8 mouse cellular contexts compared by ENCODE assay signal in genomic region chr10:67535972-67536371, GRCm38 (mm10). TPM values are rescaled to one million over a fixed set of nuclear protein-coding genes. Genes with fewer than 3 reads are reported as not detected.
A peak's percentile ranks its signal among the peaks of the same experiment; 100 is the strongest.
DNase-seq lines count a peak whose midpoint lies in the region; ATAC-seq and TF ChIP-seq lines count a peak whose summit lies in the region.

No protein-coding gene starts in this region.

- TF ChIP-seq CTCF in stomach, postnatal 0 days (IDR thresholded peaks at IDR 0.05; ENCODE audit: low read depth) = peak; percentile 79

- no peak for TF ChIP-seq EP300 in stomach, postnatal 0 days (optimal IDR thresholded peaks at IDR 0.05)

- WGBS in embryonic facial prominence, embryonic 15.5 days = under 1% methylated on average over 35 of the region's 35 CpGs
- WGBS in heart, embryonic 12.5 days = under 1% methylated on average over 35 of the region's 35 CpGs
- WGBS in kidney, embryonic 16.5 days = under 1% methylated on average over 35 of the region's 35 CpGs
- under 1% methylated on average over 35 of the region's 35 CpGs for WGBS in neural tube, embryonic 12.5 days
- WGBS in stomach, postnatal 0 days = 1% methylated on average over 29 of the region's 35 CpGs

- no peak for ATAC-seq in embryonic facial prominence, embryonic 15.5 days (ENCODE audit: insufficient number of reproducible peaks, low FRiP score, low TSS enrichment, low read depth)
- peak; percentile 54; the same call in 1 of the 2 replicates for ATAC-seq in heart, embryonic 12.5 days (ENCODE audit: insufficient number of reproducible peaks, low FRiP score)
- ATAC-seq in kidney, embryonic 16.5 days (ENCODE audit: low FRiP score, low TSS enrichment) = peak; percentile 33
- peak; percentile 43 for ATAC-seq in neural tube, embryonic 12.5 days (ENCODE audit: low FRiP score, low read depth)
- peak; percentile 34 for ATAC-seq in stomach, postnatal 0 days (ENCODE audit: low FRiP score, low TSS enrichment)

- no peaks in the 10 kb centered on the region for H3K9me3 ChIP-seq in embryonic facial prominence, embryonic 15.5 days (replicated peaks)
- no peaks in the 10 kb centered on the region for H3K9me3 ChIP-seq in heart, embryonic 12.5 days (replicated peaks)
- no peaks in the 10 kb centered on the region for H3K9me3 ChIP-seq in kidney, embryonic 16.5 days (ENCODE audit: low read length)
- H3K9me3 ChIP-seq in neural tube, embryonic 12.5 days = no peaks in the 10 kb centered on the region
- no peaks in the 10 kb centered on the region for H3K9me3 ChIP-seq in stomach, postnatal 0 days (ENCODE audit: control insufficient read depth, low read length)

- peak; percentile 80 to 84 for DNase-seq in B cell, adult 2 months
- peak; percentile 58 to 60 for DNase-seq in adrenal gland, postnatal 4 days (ENCODE audit: low spot score in 2 of 2)
- peak; percentile 76 to 78 for DNase-seq in lung, adult 18-20 months
- DNase-seq in stomach, postnatal 0 days (ENCODE audit: low spot score) = peak; percentile 82

- no peak overlapping the region for H3K9ac ChIP-seq in embryonic facial prominence, embryonic 15.5 days
- peak overlapping the region; percentile 68; the same call in 1 of the 2 replicates for H3K9ac ChIP-seq in heart, embryonic 12.5 days
- H3K9ac ChIP-seq in kidney, embryonic 16.5 days (replicated peaks; ENCODE audit: low read length) = peak overlapping the region; percentile 63
- H3K9ac ChIP-seq in neural tube, embryonic 12.5 days = no peak overlapping the region
- 0 out of 2 replicates have a peak overlapping the region, but pooled peaks have one; percentile 58 for H3K9ac ChIP-seq in stomach, postnatal 0 days (ENCODE audit: low read length)

- H3K27me3 ChIP-seq in embryonic facial prominence, embryonic 15.5 days = peaks cover 77% of the 10 kb centered on the region
- peaks cover 73% of the 10 kb centered on the region for H3K27me3 ChIP-seq in heart, embryonic 12.5 days (replicated peaks)
- peaks cover 70% of the 10 kb centered on the region for H3K27me3 ChIP-seq in kidney, embryonic 16.5 days (ENCODE audit: insufficient read depth, low read length)
- peaks cover 82% of the 10 kb centered on the region for H3K27me3 ChIP-seq in neural tube, embryonic 12.5 days (replicated peaks)
- peaks cover 16% of the 10 kb centered on the region; the same call in 1 of the 2 replicates for H3K27me3 ChIP-seq in stomach, postnatal 0 days (ENCODE audit: control insufficient read depth, insufficient read depth, low read length)

- H3K4me2 ChIP-seq in embryonic facial prominence, embryonic 15.5 days (replicated peaks) = peak overlapping the region; percentile 96
- peak overlapping the region; percentile 100 for H3K4me2 ChIP-seq in heart, embryonic 12.5 days
- peak overlapping the region; percentile 99 for H3K4me2 ChIP-seq in kidney, embryonic 16.5 days (replicated peaks; ENCODE audit: low read depth, low read length)
- H3K4me2 ChIP-seq in neural tube, embryonic 12.5 days (replicated peaks) = peak overlapping the region; percentile 81
- peak overlapping the region; percentile 94 for H3K4me2 ChIP-seq in stomach, postnatal 0 days (replicated peaks; ENCODE audit: low read depth)

- no peak overlapping the region; the same call in 1 of the 2 replicates for H3K27ac ChIP-seq in embryonic facial prominence, embryonic 15.5 days (replicated peaks)
- no peak overlapping the region for H3K27ac ChIP-seq in heart, embryonic 12.5 days (ENCODE audit: poor library complexity, severe bottlenecking)
- H3K27ac ChIP-seq in kidney, embryonic 16.5 days (ENCODE audit: low read length) = no peak overlapping the region
- H3K27ac ChIP-seq in neural tube, embryonic 12.5 days = no peak overlapping the region
- no peak overlapping the region for H3K27ac ChIP-seq in stomach, postnatal 0 days (replicated peaks)

- H3K4me1 ChIP-seq in embryonic facial prominence, embryonic 15.5 days = peaks cover 36% of the 10 kb centered on the region
- H3K4me1 ChIP-seq in heart, embryonic 12.5 days (replicated peaks) = peaks cover 39% of the 10 kb centered on the region
- H3K4me1 ChIP-seq in kidney, embryonic 16.5 days (ENCODE audit: insufficient read depth, low read length) = peaks cover 39% of the 10 kb centered on the region
- H3K4me1 ChIP-seq in neural tube, embryonic 12.5 days = peaks cover 46% of the 10 kb centered on the region
- peaks cover 7% of the 10 kb centered on the region; the same call in 1 of the 2 replicates for H3K4me1 ChIP-seq in stomach, postnatal 0 days (replicated peaks; ENCODE audit: control insufficient read depth, insufficient read depth)

- peak overlapping the region; percentile 72 for H3K4me3 ChIP-seq in embryonic facial prominence, embryonic 15.5 days (replicated peaks)
- peak overlapping the region; percentile 79 for H3K4me3 ChIP-seq in heart, embryonic 12.5 days
- peak overlapping the region; percentile 77 for H3K4me3 ChIP-seq in kidney, embryonic 16.5 days (ENCODE audit: low read length)
- H3K4me3 ChIP-seq in neural tube, embryonic 12.5 days = peak overlapping the region; percentile 54
- peak overlapping the region; percentile 64 for H3K4me3 ChIP-seq in stomach, postnatal 0 days (ENCODE audit: low read depth, low read length)

- H3K36me3 ChIP-seq in embryonic facial prominence, embryonic 15.5 days = no peaks in the 10 kb centered on the region
- no peaks in the 10 kb centered on the region for H3K36me3 ChIP-seq in heart, embryonic 12.5 days
- H3K36me3 ChIP-seq in kidney, embryonic 16.5 days (ENCODE audit: insufficient read depth, low read length) = no peaks in the 10 kb centered on the region
- no peaks in the 10 kb centered on the region for H3K36me3 ChIP-seq in neural tube, embryonic 12.5 days
- no peaks in the 10 kb centered on the region for H3K36me3 ChIP-seq in stomach, postnatal 0 days (ENCODE audit: control insufficient read depth, insufficient read depth, low read length)

RNA-seq across cellular contexts. Expression of gene Egr2, which starts 0.7 kb away (rescaled TPM):
- total RNA-seq in adrenal gland, postnatal 4 days (2021) = 1 to 10 TPM; 1.6 to 2.1 TPM
- polyA plus RNA-seq in embryonic facial prominence, embryonic 15.5 days (2015; fragmentation: Nextera tagmentation; extraction: Ambion mirVana) = 5.0 and 5.5 TPM in 2 replicates
- polyA plus RNA-seq in heart, embryonic 12.5 days (2016; fragmentation: Nextera tagmentation; extraction: Ambion mirVana) = 0.88 and 0.99 TPM in 2 replicates
- 0.64 and 1.1 TPM in 2 replicates for polyA plus RNA-seq in kidney, embryonic 16.5 days (2015; fragmentation: Nextera tagmentation; extraction: Ambion mirVana)
- polyA plus RNA-seq in neural tube, embryonic 12.5 days (2016; fragmentation: Nextera tagmentation; extraction: Ambion mirVana) = 1.5 TPM in 2 replicates
- 0.34 and 0.58 TPM in 2 replicates for polyA plus RNA-seq in stomach, postnatal 0 days (2015; fragmentation: Nextera tagmentation; extraction: Ambion mirVana)

RNA-seq across cellular contexts. Expression of gene Ado, which starts 12.8 kb away (rescaled TPM):
- 10 to 100 TPM; 27.8 to 29.0 TPM for total RNA-seq in adrenal gland, postnatal 4 days (2021)
- polyA plus RNA-seq in embryonic facial prominence, embryonic 15.5 days (2015; fragmentation: Nextera tagmentation; extraction: Ambion mirVana) = 61.2 and 61.7 TPM in 2 replicates
- 57.0 and 57.1 TPM in 2 replicates for polyA plus RNA-seq in heart, embryonic 12.5 days (2016; fragmentation: Nextera tagmentation; extraction: Ambion mirVana)
- 73.1 and 74.9 TPM in 2 replicates for polyA plus RNA-seq in kidney, embryonic 16.5 days (2015; fragmentation: Nextera tagmentation; extraction: Ambion mirVana)
- polyA plus RNA-seq in neural tube, embryonic 12.5 days (2016; fragmentation: Nextera tagmentation; extraction: Ambion mirVana) = 78.0 and 81.2 TPM in 2 replicates
- 23.6 and 24.2 TPM in 2 replicates for polyA plus RNA-seq in stomach, postnatal 0 days (2015; fragmentation: Nextera tagmentation; extraction: Ambion mirVana)

Comparison
In these comparisons a context has a peak if more than half of its experiments do, and no peak if none do; other contexts are left out.
1. H3K9ac ChIP-seq: peak in heart, embryonic 12.5 days (single experiment), kidney, embryonic 16.5 days (single experiment) and stomach, postnatal 0 days (single experiment); none in embryonic facial prominence, embryonic 15.5 days (single experiment) and neural tube, embryonic 12.5 days (single experiment).
2. Peak in every context shown above with its lines, with median percentiles within 50 percentile points of each other: DNase-seq, H3K4me2 ChIP-seq and H3K4me3 ChIP-seq.